Mouse (Mus musculus) c-Kit-positive CD71-negative TER-119-negative erythroid progenitor cells, embryonic 14.5 days (primary cell): ENCODE measurements around the gene Tigd3.

Source experiments
- DNase-seq: peaks from one replicate; pipeline ENCODE4 v3.0.0-alpha.2; 2013; ENCODE audit warnings: low read depth

Gene Tigd3

DNA sequence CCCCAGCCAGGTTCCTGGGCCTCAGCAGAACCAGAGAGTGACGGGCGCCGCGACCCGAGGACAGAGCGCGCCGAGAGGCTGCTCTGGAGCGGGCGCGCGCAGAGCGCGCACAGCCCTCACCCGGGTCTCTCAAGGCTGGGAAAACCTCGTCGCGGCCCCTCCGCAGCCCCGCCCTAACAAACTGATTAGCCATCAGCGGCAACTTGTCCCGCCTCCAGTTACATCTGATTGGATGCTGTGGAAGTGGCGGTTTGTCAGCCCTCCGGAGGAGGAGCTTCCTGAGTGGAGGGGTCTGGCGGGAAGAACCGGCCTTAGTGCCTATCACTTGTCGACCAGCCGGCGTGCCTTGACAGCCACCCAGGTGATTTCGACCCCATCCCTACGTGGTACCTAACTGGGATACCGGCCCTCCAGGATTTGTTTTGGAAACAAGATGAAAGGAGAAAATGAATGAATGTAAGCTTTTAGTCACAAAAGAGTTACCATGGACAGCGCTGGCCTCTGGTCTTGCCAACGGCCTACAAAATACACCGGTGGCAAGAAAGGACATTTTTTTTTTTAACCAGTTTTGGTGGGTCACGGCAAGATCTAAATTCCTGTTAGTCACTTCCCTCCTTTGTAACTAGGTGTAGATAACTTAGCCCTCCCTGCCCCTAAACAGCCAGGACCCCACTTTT is at the start of gene Tigd3:
Gene Tigd3, minus strand, starts transcription at position 148 of the 677 bp plus-strand sequence.
- DNase-seq = peak; percentile 91

DNA sequence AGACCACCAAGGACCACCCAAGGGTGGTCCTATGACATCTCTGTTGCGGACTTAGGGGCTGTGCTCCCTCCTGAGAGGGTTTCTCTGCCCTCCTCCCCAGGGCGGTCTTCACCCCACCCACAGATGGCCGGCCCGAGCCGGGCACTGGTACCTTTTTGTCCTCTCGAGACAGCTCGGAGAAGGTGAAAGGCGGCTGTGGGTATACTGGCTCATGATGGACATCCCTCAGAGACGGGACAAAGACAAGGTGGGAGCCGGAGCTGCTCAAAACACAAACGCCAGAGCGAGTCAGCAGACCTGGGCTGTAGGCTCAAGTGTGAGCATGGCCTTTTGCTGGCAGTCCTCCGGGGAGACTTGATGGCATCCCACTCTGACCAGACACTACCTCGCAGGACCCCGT is 49.5 kb upstream of the Tigd3 start:
- DNase-seq = no peak

DNA sequence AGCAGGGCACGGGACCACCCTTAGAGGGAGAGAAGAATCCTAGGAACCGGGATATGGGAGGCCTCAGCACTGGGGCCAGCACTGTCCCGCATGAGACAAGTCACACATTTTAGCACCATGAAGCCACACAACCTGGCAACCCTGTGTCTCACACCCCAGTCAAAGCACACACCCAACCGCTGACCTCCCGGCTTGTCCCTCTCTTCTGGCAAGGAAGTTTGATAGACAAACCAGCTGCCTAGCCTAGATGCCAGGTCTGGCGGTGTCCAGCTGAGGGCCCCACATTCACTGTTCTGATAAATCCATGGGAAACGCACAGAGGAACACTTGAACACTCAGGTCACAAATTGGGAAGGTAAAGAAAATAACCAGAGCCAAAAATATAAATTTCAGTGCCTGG is 48.6 kb upstream of the Tigd3 start:
- no peak for DNase-seq

DNA sequence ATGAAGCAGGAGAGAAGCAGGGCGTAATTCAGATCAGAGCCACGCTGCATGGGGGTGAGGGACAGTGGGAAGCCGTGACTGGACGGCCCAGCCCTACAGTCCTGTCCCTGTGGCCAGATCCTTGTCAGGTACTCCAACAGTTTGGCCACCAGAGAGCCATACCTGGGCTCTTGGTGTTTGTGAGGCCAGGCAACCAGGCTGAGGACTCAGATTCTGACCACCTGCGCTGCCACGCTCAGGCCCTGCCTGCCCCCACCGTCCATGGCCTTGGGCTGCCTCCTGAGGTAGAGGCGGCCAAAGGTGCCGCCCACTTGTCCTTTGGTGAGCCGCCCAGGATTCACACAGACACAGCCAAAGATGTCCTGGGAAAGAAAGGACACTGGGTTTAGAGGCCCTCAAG is 46.7 kb upstream of the Tigd3 start:
- no peak for DNase-seq

DNA sequence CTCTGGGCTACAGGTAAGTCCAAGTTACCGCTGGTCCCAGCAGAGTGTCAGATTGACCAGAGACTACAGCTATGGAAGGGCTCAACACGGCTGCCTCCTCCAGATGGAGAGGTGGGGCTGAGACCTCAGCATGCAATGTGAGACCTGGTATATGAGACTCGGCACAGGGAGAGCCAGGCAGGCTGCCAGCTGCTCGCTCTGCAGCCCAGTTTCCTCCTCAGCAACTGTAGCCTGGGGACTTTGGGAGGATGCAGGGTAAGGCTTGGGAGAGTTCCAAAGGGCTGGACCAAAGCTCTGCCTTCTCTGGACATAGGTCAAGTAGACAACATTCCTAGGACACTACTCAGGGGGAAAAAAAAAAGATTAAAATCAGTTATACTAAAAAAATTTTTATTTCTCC is 46.2 kb upstream of the Tigd3 start:
- no peak for DNase-seq

DNA sequence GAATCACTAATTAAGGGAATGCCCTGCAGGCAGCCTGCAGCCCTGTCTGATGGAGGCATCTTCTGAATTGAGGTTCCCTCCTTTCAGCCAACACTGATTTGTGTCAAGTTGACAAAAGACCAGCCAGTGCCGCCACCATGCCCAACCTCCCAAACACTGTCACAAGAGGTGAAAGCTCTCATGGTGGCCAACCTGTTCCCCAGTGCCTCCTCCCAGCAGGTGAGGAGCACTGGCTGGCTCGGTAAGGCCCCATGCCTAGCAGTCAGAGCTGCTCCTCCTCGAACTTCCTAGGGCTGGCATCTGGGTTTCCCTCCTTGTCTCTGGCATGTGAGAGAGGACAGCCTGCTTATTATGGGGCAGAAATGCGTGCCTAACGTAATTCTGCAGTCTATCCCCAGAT is 45.8 kb upstream of the Tigd3 start:
- DNase-seq = no peak

DNA sequence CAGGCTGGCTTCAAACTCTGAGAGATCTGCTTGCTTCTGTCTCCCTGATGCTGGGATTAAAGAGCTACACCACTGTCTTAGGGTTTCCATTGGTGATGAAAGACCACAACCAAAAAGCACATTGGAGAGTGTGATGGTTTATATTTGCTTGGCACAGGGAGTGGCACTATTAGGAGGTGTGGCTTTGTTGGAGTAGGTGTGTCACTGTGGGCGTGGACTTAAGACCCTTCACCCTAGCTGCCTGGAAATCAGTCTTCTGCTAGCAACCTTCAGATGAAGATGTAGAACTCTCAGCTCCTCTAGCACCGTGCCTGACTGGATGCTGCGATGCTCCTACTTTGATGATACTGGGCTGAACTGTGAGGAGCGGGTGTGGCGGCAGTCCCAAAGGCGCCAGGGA is 44.6 kb upstream of the Tigd3 start:
- DNase-seq = no peak

DNA sequence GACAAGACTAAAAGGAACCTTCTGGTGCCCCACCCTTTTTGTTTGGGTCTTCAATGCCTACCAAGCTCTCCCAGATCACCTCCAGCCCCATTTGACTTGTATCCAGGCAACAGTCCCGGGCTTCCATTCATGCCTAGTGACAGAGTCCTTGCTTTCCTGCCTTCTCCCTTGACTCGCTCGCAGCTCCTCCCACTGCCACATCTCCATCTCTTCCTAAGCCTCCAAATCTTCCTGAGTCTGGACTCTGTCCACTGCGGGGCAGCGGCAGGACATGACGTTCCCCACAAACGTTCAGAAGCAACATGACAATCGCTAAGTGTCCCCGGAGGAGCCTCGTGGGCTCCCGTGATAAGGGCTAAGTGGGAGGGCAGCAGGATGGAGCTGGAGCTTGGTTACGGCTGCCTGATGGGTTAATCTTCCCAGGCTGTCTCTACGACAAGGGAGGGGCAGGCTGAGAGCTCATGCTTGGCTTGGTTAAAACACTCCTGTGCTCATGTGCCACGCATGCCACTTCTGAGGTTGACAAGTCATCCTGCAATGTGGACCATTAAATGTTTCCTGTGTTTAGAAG is 44.0 kb upstream of the Tigd3 start:
- DNase-seq = no peak

DNA sequence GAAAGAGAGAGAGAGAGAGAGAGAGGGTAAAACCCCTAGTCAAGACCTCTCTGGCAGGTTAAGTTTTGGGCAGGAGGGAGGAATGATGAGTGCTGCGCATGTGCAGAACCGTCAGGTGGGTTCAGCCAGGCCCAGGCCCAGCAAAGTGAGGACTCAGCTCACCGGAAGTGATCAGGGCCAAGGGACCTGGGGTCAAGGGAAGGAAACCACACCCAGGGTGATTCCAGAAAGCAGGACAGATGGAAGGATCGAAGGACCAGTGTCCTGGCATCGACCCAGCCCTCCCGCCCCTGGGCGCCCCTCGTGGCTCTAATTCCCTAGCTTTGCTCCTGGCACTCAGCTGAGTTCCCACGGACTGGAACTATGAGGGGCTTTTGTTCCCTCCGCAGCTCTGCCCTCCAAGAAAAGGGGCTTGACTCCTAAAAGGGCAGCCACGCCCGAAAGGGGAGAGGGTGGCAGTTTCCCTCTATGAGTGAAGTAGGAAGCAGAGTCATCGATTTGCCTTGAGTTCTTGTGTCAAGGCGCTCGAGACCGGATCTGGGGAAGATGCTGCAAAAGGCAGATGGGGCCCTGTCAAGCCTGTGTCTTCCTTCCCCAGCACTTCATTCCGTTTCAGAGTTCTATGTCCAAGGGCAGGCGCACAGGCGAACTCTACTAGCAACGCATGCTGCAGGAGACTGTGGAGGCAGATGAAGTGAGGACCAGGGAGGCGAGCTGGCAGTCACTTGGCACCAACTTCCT is 43.3 kb upstream of the Tigd3 start:
- DNase-seq = no peak

DNA sequence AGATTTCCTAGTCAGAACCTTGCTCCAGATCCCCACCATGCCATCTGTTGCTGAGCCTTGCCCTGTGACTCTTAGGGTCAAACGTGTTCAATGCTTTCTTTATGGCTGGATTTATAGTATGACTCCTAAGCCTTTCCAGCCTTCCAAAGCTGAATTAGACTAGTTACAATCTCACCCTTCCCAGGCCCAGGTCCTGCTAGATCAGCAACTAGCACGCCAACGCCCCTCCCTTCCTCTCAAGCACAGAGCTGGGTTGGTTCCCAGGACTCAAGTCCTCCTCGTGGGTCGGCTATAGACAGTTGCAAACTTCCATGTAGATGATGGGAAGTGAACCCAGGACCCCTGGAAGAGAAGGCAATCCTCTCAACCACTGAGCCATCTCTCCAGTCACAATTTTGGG is 41.7 kb upstream of the Tigd3 start:
- DNase-seq = no peak

DNA sequence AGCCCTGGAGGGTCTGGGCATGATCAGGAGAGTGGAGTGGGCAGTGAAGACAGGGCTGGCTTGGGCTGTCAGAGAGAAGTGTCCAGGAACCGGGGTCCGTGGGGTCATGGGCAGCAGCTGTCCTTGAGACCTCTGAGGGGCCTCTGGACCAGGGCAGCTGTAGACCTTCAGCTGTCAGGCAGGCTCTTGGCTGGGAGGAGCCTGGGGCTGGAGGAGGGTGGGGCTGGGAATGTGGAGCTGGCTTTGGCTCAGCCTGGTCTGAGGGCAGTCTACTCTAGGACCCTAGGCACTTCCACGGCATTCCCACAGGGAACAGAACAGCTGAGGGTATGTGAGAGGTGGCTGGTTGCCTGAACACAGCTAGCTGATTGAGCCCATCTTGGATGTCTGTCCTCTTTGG is 41.3 kb upstream of the Tigd3 start:
- DNase-seq = no peak

DNA sequence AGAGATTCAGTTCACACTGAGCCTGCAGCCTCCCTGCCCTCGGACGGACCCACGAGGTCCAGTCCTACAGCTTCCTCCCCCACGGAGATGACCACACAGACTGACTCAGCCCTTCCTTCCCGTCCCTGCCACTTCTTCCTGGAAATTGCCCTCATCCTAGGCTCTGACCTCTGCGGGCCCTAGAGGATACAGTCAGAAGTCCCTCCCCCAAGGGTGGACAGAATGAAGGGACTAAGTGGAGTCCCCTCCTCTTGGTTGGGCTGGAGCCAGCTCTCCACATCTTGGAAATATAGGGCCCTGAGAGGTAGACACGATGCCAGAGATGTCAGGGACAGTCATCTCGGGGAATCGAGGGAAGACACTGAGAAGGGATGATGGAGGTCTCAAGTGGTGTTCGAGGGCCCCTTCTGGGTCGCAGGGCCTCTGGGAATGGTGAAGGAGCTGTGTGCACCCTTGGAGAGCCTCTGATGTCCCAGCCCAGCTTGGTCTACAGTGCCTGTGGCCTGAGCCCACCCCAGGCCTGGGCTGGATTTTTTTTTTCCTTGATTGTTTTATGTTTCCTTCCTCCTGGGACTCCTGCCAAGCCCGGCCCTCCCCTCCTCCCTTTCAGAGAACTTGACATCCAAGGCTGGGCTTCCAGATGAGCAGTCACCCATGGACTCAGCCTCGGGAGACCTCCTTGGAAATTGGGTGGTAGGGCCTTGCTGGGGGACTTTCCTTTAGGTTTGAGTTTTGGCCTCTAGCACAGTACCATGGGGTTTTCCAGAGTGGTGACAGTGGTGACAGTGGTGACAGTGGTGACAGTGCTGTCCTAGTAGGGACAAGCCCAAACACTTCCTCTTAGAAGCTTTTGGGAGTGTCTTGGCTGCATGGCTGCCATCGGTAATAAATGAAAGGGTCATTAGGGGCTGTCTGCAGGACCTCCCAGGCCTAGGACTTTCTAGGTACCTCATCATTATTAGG is 36.0 kb upstream of the Tigd3 start:
- no peak for DNase-seq

DNA sequence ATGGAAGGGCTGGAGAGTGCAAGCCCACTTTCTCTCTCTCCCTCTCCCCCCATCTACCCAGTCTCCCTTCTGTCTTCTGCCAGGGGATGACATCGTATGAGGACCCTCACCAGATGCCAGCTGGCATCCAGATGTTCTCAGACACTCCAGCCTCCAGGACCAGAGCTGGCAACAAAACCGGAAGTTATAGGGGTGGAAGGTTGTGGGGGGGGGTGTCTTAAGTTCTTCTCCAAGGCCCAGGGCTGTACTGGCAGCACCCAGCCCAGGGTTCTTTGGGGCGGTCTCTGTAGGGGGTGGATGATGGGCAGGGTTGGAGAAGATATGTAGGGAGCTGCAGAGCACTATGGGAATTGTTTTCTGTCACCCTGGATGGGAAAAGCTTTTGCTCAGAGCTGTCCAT is 34.6 kb upstream of the Tigd3 start:
- no peak for DNase-seq

DNA sequence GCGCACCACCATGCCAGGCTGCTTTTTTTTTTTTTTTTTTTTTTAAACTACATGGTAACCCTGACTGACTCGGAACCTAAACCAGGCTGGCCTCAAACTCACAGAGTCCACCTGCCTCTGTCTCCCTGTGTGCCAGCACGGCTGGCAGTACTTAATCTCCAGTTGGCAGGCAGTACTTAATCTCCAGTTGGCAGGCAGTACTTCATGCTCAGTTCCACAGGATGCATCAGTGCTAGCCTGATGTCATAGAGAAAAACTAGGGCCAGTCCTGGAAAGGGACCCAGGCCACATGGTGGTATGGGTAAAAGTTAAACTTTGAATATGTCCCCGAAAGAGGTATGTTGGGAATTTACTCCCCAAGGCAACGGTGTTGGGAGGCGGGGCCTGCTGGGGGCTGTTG is 34.2 kb upstream of the Tigd3 start:
- DNase-seq = no peak

DNA sequence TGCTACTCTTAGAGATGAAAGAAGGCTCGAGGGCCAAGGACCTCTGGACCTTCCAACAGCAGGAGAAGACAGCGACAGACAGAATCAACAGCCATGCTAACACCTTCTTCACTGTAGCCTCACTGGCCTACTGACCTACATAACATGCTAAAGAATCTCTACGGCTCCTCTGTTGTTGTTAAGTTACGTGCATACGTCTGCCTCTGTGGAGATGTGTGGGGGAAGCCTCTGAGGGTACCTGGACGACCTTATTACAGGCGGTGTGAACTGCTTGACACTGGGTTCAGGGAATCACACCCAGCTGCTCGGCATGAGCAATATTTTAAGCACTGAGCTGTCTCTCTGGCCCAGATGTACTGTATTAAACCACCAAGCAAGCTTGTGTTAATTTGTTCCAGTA is 33.6 kb upstream of the Tigd3 start:
- DNase-seq = no peak

DNA sequence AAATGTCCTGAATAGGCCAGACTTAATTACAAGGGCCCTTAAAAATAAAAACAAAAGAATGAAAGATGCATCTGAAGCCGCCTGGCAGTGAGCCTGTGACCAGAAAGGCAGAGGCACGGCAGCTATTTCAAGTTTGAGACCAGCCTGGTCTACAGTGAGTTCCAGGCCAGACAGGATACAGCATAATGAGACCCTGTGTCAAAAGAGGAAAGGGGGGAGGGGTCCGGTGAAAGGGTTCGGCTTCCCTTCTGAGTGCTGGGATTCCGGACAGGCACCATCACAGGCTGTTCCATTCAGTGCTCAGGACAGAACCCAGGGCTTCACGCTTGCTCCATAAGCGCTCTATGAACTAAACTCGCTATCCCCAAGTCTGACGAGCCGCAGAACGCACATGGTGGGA is 33.1 kb upstream of the Tigd3 start:
- no peak for DNase-seq

DNA sequence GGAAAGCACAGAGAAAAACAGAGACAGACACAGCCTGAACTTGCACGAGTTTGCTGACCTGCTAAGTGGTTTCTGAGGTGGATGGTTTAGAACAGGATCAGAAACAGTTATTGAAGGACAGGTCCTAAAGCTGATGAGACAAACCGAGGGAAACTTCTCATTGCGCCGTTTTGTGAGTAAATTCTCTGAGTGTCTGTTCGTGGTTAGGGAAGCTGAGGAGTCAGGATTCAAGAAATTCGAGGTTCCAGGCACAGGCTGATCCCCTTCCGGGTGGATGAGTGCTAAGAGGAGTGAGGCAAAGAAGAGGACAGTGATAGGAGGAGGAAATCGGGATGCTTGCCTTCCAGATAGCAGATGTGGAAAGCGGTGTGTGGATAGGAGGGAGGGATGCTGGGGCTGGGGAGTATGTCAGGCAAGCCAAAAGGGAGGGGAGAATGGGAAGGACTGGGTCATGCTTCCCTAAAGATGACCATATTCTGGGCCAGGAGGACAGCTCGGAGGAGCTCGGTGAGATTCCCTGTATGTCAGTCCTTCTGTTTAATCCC is 31.4 kb upstream of the Tigd3 start:
- DNase-seq = no peak

DNA sequence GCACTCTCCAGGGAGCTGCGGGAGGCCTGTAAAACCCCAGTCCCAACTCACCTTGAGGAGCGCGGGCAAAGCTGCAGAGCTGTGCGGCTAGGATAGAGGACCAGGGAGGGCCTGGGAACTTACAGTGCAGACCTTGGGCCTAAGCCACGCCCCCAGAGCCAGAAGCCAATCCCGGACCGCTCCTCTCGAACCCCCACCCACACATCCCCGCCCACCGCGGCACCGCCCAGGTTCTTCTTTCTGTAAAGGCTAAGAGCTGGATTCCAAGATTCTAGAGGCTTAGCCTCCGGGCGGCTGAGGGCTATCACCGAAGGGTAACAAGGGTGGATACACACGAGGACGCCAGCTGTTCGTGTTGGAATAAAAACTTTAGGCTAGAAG is 30.8 kb upstream of the Tigd3 start, which contains the start of gene Cdc42ep2:
Gene Cdc42ep2, minus strand, starts transcription at position 104 of the 381 bp plus-strand sequence.
- DNase-seq = peak; percentile 94

DNA sequence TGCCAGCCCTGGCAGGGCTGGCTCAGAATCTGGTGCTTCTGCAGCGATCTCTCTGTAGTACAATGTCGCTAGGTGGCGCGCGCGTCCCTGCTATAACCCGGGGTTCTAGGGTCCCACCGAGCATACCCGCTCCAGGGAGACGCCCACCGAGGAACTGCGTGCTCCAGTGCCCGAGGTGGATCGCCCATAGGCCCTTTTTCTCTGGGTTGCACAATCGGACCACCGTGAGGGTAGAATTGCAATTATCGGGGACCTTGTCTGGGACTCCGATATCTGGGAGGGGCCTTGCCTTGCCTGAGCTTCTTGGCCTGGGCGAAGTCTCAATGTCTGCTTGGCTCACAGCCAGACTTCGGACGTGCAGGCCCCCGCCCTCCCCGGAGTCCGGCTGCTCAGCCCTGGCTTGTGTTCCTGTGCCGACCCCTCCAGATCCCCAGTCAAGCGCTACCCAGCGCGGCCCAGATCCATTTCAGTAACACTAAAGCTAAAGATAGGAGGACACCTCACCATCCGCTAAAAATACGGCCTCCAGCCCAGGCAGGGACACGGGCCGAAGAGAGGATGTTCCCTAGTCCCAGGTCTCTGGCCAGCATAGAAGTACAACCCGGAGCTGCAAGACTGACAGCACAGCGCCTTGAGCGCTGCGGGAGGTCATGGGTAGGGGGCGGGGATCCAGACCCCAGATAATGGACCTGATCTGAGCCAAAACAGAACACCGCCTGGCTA is 30.2 kb upstream of the Tigd3 start:
- DNase-seq = peak; percentile 86

DNA sequence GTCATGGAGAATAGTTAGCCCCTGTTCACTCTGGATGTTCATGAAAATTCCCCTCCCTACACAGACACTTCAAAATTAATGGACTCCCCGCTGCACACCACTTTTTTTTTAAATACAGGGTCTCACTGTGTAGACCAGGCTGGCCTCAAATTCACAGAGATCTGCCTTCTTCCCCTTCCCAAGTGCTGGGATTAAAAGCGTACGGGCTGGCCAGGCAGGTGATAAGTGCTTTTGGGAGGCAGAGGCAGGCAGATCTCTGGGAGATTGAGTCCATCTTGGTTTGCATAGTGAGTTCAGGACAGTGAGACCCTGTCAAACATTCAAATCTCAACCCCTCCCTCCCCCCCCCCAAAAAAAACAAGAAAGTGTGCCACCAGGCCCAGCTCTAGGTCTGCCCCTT is 29.0 kb upstream of the Tigd3 start:
- no peak for DNase-seq
